Mouse (Mus musculus) cerebellum, adult 2 months (tissue): ENCODE data around the gene Gm28729.

Experiments used
- CTCF ChIP-seq: fragments of 200-500 bp; IDR thresholded peaks from 2 replicates; pipeline ENCODE4 v1.5.1; 2011; ENCODE audit warnings: low read depth, mild to moderate bottlenecking, control low read depth, low read length, moderate library complexity, borderline replicate concordance; ENCODE audit not compliant: insufficient read depth
- POLR2A ChIP-seq: fragments of 200-500 bp; IDR thresholded peaks from 2 replicates; pipeline ENCODE4 v1.6.1; 2011; ENCODE audit warnings: low read length, control low read depth, borderline replicate concordance; ENCODE audit not compliant: insufficient read depth

DNA sequence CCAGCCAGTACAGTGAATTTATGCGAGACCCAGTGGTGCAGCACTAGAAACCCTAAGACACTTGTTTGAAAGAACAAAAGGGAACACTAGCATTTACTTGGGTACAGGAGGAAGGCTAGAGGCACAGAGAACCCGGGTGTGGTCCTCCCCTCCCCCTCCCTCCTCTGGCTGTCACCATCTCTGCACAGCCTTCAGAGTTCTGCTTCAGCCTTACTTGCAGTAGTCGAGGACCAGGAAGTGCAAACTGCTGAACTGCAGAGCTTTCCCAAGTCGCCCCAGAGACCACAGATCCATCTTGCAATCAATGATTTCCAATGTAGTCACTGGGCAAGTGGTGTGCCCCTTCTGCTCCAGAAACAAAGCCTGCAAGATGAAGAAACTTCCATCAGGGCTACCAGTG lies 7.6 kb downstream of the Gm28729 start:
- TF ChIP-seq CTCF (no peak), POLR2A (no peak)
